ENCODE assay signal across 28 mouse cellular contexts in genomic region chr2:155420911-155421310, GRCm38 (mm10). TPM values are rescaled to one million over a fixed set of nuclear protein-coding genes. Genes with fewer than 3 reads are reported as not detected.
DNase-seq lines count a peak whose midpoint lies in the region; ATAC-seq and TF ChIP-seq lines count a peak whose summit lies in the region.
"Had no signal": no experiment of that assay in that cellular context is flagged by ENCODE, and none has a peak within 500 bp of the region (broad histone marks: within the 10 kb centered on the region; RNA-seq: fewer than 3 reads in every experiment).

No protein-coding gene starts in this region.

- no peak overlapping the region for H3K4me3 ChIP-seq in cerebellum, adult 2 months (replicated peaks; ENCODE audit: insufficient read depth, low read depth, low read length)
- H3K4me3 ChIP-seq in midbrain, embryonic 11.5 days (ENCODE audit: low read depth, low read length), result no peak overlapping the region
- H3K4me3 ChIP-seq in midbrain, embryonic 15.5 days, result no peak overlapping the region
- H3K4me3 ChIP-seq: forebrain, embryonic 10.5 days; forebrain, embryonic 13.5 days; gastrocnemius, adult 2 months; heart, embryonic 12.5 days; heart, embryonic 15.5 days; hindbrain, embryonic 10.5 days; hindbrain, embryonic 13.5 days; intestine, embryonic 15.5 days had no signal

- no peak for ATAC-seq in midbrain, embryonic 11.5 days (ENCODE audit: low FRiP score)
- ATAC-seq in midbrain, embryonic 15.5 days (replicated peaks), result no peak
- ATAC-seq: forebrain, embryonic 13.5 days; forebrain, embryonic 16.5 days; hindbrain, embryonic 16.5 days; intestine, embryonic 15.5 days; Patski had no signal

- no peak for TF ChIP-seq POLR2A in cerebellum, adult 2 months (IDR thresholded peaks at IDR 0.05; ENCODE audit: borderline replicate concordance, insufficient read depth, low read length)

- H3K4me1 ChIP-seq in cerebellum, adult 2 months (ENCODE audit: control insufficient read depth, insufficient read depth, low read length), result peaks cover 8% of the 10 kb centered on the region
- H3K4me1 ChIP-seq in midbrain, embryonic 11.5 days (ENCODE audit: control insufficient read depth, insufficient read depth, low read length), result no peaks in the 10 kb centered on the region
- no peaks in the 10 kb centered on the region for H3K4me1 ChIP-seq in midbrain, embryonic 15.5 days
- H3K4me1 ChIP-seq: forebrain, embryonic 10.5 days; forebrain, embryonic 13.5 days; heart, embryonic 12.5 days; heart, embryonic 15.5 days; hindbrain, embryonic 10.5 days; hindbrain, embryonic 13.5 days; intestine, embryonic 15.5 days had no signal

- no peak overlapping the region for H3K4me2 ChIP-seq in midbrain, embryonic 11.5 days
- no peak overlapping the region for H3K4me2 ChIP-seq in midbrain, embryonic 15.5 days
- H3K4me2 ChIP-seq: forebrain, embryonic 13.5 days; heart, embryonic 12.5 days; heart, embryonic 15.5 days; hindbrain, embryonic 13.5 days; intestine, embryonic 15.5 days had no signal

- no peak overlapping the region for H3K9ac ChIP-seq in midbrain, embryonic 11.5 days (ENCODE audit: low read length)
- no peak overlapping the region for H3K9ac ChIP-seq in midbrain, embryonic 15.5 days
- H3K9ac ChIP-seq: forebrain, embryonic 13.5 days; heart, embryonic 12.5 days; heart, embryonic 15.5 days; hindbrain, embryonic 13.5 days; intestine, embryonic 15.5 days had no signal

- 16% methylated on average over 2 of the region's 2 CpGs for WGBS in cerebellum, adult 2 months
- WGBS in midbrain, embryonic 11.5 days, result 91% methylated on average over 2 of the region's 2 CpGs
- 89% methylated on average over 2 of the region's 2 CpGs for WGBS in midbrain, embryonic 15.5 days

- no peaks in the 10 kb centered on the region for H3K9me3 ChIP-seq in midbrain, embryonic 11.5 days (ENCODE audit: control insufficient read depth, low read length)
- no peaks in the 10 kb centered on the region for H3K9me3 ChIP-seq in midbrain, embryonic 15.5 days
- H3K9me3 ChIP-seq: forebrain, embryonic 10.5 days; forebrain, embryonic 13.5 days; G1E; heart, embryonic 12.5 days; heart, embryonic 15.5 days; hindbrain, embryonic 10.5 days; hindbrain, embryonic 13.5 days; intestine, embryonic 15.5 days had no signal

- H3K36me3 ChIP-seq in midbrain, embryonic 11.5 days (ENCODE audit: control insufficient read depth, insufficient read depth, low read length), result peaks cover 14% of the 10 kb centered on the region
- H3K36me3 ChIP-seq in midbrain, embryonic 15.5 days (replicated peaks), result peaks cover 37% of the 10 kb centered on the region; the same call in 1 of the 2 replicates

- TF ChIP-seq CTCF in cerebellum, adult 2 months (IDR thresholded peaks at IDR 0.05; ENCODE audit: borderline replicate concordance, insufficient read depth, low read depth, low read length), result no peak

- H3K27ac ChIP-seq in cerebellum, adult 2 months (ENCODE audit: insufficient read depth, low read length), result peak overlapping the region; percentile 50
- H3K27ac ChIP-seq in midbrain, embryonic 11.5 days (ENCODE audit: low read depth, low read length), result no peak overlapping the region
- no peak overlapping the region for H3K27ac ChIP-seq in midbrain, embryonic 15.5 days
- H3K27ac ChIP-seq: forebrain, embryonic 10.5 days; forebrain, embryonic 13.5 days; gastrocnemius, adult 2 months; heart, embryonic 15.5 days; hindbrain, embryonic 10.5 days; hindbrain, embryonic 13.5 days; intestine, embryonic 15.5 days had no signal

- peak; percentile 32 to 53 for DNase-seq in cerebellum, adult 2 months
- no peak for DNase-seq in cerebellum, adult 11 months
- peak; percentile 28 for DNase-seq in midbrain, embryonic 11.5 days (ENCODE audit: low spot score, missing footprints)
- DNase-seq in cerebellum, postnatal 36 days, result peak; percentile 24 to 35
- no peak for DNase-seq in lung, postnatal 36 days
- DNase-seq: adrenal gland, postnatal 10 days; adrenal gland, postnatal 36 days; B cell, adult 2 months; gastrocnemius, adult 2 months; gastrocnemius, postnatal 14 days; heart, adult 11 months; heart, postnatal 10 days; heart, postnatal 36 days; kidney, adult 11 months; kidney, adult 8-10 months had no signal

- no peaks in the 10 kb centered on the region for H3K27me3 ChIP-seq in cerebellum, adult 2 months (ENCODE audit: control insufficient read depth, insufficient read depth, low read length)
- H3K27me3 ChIP-seq in midbrain, embryonic 11.5 days (ENCODE audit: control insufficient read depth, insufficient read depth, low read length), result no peaks in the 10 kb centered on the region
- no peaks in the 10 kb centered on the region for H3K27me3 ChIP-seq in midbrain, embryonic 15.5 days (replicated peaks)
- H3K27me3 ChIP-seq: CH12.LX; forebrain, embryonic 13.5 days; heart, embryonic 12.5 days; heart, embryonic 15.5 days; hindbrain, embryonic 13.5 days; intestine, embryonic 15.5 days; Patski had no signal

RNA-seq across cellular contexts. Expression of gene Trp53inp2, which starts 40.1 kb away (rescaled TPM):
- polyA plus RNA-seq in cerebellum, adult 2 months (2012; rRNA removed), result 195 and 211 TPM in 2 replicates
- 63.4 and 63.9 TPM in 2 replicates for polyA plus RNA-seq in midbrain, embryonic 11.5 days (2014; fragmentation: Nextera tagmentation; extraction: Ambion mirVana)
- 105 and 114 TPM in 2 replicates for polyA plus RNA-seq in midbrain, embryonic 15.5 days (2015; fragmentation: Nextera tagmentation; extraction: Ambion mirVana)

RNA-seq across cellular contexts. Expression of gene Ncoa6, which starts 52.8 kb away (rescaled TPM):
- polyA plus RNA-seq in cerebellum, adult 2 months (2012; rRNA removed), result 39.0 and 47.1 TPM in 2 replicates
- 33.5 and 33.6 TPM in 2 replicates for polyA plus RNA-seq in midbrain, embryonic 11.5 days (2014; fragmentation: Nextera tagmentation; extraction: Ambion mirVana)
- 26.1 and 28.9 TPM in 2 replicates for polyA plus RNA-seq in midbrain, embryonic 15.5 days (2015; fragmentation: Nextera tagmentation; extraction: Ambion mirVana)

Comparison
In these comparisons a context has a peak if more than half of its experiments do, and no peak if none do; other contexts are left out.
1. DNase-seq: peak in cerebellum, adult 2 months (2 of 2), midbrain, embryonic 11.5 days (single experiment) and cerebellum, postnatal 36 days (2 of 2); none in cerebellum, adult 11 months (single experiment) and lung, postnatal 36 days (single experiment).